Mouse (Mus musculus): ENCODE data around the gene Gm21083. TPM values are rescaled to one million over a fixed set of nuclear protein-coding genes. Genes with fewer than 3 reads are reported as not detected.
"Not testable (repeated sequence)": the region's sequence is repeated elsewhere in the genome, so short reads cannot be mapped to it uniquely, and the experiment has no call there.

Gm21083 gene
- total RNA-seq (2021) = not detected
- long read RNA-seq, experiment 1 = 0 reads
- long read RNA-seq, experiment 2 = 0 reads

DNA sequence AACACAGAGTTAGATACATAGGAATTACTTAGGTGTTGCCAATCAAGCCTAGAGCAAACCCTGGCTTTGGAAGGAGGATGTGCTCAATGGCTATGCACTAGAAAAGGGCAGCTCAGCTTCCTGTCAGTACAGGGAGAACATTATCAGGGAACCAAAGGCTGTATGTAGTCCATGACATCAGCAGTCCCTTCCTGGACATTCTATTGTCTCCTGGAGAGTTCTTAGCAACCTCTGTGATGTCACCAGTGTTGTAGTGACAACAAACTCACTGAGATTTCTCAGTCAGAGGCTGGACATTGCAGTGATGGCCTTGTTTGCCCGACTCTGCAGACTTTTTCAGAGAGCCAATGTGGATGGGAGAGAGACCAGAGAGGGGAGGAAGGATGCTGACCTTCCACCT is at the start of gene Gm21083:
Gene Gm21083, plus strand, starts transcription at position 301 of the 400 bp plus-strand sequence.
- intact Hi-C loops (cut with DNase I; ENCODE audit: low total_unique reads); DNase-seq: not testable (repeated sequence)

DNA sequence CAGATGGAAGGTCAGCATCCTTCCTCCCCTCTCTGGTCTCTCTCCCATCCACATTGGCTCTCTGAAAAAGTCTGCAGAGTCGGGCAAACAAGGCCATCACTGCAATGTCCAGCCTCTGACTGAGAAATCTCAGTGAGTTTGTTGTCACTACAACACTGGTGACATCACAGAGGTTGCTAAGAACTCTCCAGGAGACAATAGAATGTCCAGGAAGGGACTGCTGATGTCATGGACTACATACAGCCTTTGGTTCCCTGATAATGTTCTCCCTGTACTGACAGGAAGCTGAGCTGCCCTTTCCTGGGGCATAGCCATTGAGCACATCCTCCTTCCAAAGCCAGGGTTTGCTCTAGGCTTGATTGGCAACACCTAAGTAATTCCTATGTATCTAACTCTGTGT is 48.0 kb upstream of the Gm21083 start, which contains the start of gene Gm21190:
Gene Gm21190, minus strand, starts transcription at position 101 of the 400 bp plus-strand sequence.
- intact Hi-C loops (cut with DNase I; ENCODE audit: low total_unique reads) = not testable (repeated sequence)

DNA sequence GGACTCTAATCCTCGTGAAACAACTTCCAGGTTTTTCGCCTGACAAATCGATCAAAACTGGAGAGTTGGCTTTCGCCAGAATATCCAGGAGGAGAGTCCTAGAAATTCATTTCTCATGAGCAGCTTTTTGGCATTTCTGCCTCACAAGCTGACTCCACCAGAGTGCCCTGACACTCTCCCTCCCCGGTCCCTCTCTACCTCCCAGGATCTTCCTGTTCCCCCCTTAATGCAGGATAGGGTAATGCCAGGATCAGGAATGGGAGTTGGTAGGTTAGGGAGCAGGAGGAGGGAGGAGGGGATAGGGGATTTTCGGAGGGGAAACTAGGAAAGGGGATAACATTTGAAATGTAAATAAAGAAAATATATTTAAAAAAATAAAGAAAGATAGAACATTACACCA is 28.5 kb upstream of the Gm21083 start:
- intact Hi-C loops (cut with DNase I; ENCODE audit: low total_unique reads); DNase-seq: not testable (repeated sequence)

More for the DNA sequence above, 48.0 kb upstream of the Gm21083 start, which contains the start of gene Gm21190:
- DNase-seq = not testable (repeated sequence)

GRCm38 (mm10) chr5:15549134-15549533 is 28.0 kb upstream of the Gm21083 start:
- DNase-seq; intact Hi-C loops (cut with DNase I; ENCODE audit: low total_unique reads): not testable (repeated sequence)

GRCm38 (mm10) chr5:15549606-15550005 is 27.5 kb upstream of the Gm21083 start:
- DNase-seq = peak; percentile 4
- intact Hi-C loops (cut with DNase I; ENCODE audit: low total_unique reads) = not testable (repeated sequence)

DNA sequence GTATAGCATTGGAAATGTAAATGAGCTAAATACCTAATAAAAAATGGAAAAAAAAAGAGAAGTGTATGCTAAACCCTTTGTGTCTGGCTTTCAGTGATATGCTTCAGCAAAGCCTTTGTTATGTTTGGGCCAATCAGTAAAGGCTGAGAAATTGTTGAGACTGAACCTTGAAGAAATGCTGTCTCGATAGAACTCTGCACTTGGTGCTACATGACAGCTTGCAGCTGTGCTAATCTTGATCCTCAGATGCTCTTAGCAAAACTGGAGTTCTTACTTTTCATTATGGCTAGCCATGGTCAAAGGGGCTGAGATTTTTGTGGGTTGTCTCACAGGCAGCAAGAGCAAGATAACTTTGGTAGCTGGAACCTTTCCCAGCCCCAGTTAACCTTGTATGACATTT is 18.5 kb upstream of the Gm21083 start:
- intact Hi-C loops (cut with DNase I; ENCODE audit: low total_unique reads); DNase-seq: not testable (repeated sequence)

DNA sequence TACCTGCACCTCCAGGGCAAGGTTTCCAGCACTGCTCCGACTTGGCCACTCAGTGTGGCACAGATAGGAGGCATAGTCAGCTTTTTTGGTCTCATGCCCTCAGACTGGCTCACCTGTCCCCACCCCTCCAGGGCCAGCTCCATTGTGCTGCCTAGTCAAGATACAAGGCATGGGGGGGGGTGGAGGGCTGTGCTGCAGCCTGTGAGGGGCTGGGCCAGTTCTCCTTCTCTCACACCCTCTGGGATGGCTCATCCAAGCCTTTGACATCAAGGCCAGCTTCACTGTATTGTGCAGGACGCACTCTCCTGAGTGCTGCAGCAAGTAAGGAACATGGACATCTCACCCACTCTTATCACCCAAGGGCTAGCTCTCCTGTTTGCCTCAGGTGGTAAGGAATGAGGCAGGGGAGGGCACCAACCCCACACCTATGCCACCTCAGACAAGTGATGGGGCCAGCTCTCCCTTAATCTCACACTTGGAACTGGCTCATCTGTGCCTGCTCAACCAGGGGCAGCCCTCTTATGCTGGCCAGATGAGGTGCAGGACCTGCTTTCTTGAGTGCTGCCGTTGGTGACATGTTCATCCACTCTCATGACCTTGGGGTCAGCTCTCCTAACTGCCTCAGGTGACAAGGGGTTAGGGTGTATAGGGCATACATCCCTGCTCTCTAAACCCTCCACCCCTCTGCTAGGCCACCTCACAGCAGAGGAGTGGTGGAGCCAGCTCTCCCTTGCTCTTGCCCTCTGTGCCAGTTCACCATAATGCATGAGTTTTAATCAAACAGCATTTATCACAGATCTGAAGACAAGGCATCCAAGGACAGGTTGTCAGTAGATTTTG is 15.5 kb upstream of the Gm21083 start:
- intact Hi-C loops (cut with DNase I; ENCODE audit: low total_unique reads); DNase-seq: not testable (repeated sequence)

DNA sequence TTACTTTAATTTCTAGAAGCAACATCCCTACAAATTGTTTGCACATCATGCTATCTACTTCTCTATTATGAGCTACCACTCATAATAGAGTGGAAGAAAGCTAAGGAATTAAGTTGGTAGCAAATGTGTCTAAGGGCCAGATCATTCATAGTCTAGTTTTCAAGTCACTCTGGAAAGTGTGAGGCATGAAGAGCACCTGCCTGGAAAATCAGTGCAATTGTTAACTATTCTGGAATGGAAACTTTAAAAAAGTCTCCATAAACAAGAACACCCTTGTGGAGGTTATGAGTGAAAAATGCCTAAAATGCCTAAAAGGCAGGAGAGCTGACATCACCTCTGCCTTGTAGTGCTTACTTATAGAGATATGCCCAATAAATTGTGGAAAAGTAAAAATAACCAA is 3.4 kb upstream of the Gm21083 start:
- intact Hi-C loops (cut with DNase I; ENCODE audit: low total_unique reads); DNase-seq: not testable (repeated sequence)

DNA sequence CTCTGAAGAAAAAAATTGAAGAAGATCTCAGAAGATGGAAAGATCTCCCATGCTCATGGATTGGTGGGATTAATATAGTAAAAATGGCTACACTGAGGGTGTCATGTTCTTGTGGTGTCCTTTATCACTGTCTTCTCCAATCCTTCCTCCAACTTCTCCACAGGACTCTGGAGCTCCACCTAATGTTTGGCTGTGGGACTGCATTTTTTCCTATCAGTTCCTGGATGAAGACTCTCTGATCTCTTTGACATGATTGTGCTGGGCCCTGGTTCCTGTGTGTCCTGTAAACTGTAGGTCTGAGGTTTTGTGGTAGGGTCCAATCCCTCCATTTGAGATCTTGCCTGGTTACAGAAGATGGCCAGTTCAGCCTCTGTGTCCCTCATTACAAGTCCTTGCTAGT is 9.2 kb downstream of the Gm21083 start:
- peak; percentile 15 for DNase-seq
- intact Hi-C loops (cut with DNase I; ENCODE audit: low total_unique reads) = not testable (repeated sequence)

DNA sequence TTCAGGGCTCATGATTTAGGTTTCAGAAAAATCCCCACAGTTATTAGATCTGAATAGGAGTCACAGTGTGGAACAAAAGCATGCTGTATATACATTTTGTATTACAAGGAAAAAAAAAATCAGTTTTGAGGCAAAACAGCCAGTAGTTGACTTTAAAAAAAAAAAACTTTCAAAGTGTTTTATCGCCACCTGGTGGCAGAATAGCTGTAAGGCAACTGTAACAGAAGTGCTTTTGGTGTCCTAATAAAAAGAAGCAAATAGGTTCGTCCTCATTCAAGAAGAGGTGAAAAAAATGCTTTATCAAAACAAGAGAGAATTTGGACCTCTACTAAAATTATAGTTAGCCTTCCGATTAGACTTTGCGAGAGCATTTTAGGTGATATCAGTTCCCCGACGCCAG is 11.2 kb downstream of the Gm21083 start:
- DNase-seq; intact Hi-C loops (cut with DNase I; ENCODE audit: low total_unique reads): not testable (repeated sequence)

DNA sequence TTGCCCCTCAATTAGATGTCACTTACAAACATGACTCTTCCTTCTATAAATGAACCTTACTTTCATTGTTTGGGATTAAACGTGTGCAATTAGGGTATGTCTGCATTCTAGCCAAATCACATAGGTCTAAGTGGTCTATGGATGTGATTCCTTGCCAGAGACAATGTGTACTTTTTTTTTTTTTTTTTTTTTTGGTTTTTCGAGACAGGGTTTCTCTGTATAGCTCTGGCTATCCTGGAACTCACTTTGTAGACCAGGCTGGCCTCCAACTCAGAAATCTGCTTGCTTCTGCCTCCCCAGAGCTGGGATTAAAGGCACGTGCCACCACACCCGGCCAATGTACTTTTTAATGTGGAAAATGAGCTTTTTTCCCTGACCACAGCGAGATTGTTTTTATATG is 13.5 kb downstream of the Gm21083 start:
- DNase-seq = not testable (repeated sequence)

DNA sequence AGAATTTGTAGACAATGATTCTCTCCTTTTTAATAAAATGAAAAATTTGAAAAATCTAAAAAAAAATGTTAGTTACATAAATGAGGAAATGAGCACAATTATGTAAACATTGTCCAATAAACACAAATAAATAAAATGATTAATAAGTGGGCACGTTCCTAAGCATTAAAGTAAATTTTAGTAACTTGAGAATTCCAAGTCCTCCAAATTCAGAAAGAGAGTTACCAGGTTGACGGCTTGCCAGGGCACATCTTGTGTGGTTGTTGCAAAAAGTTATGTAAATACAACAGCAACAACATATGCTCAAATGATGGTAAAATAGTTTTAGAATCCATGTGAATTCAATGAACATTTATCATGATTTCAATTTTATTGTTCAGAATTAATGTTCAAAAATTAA is 14.4 kb downstream of the Gm21083 start:
- intact Hi-C loops (cut with DNase I; ENCODE audit: low total_unique reads); DNase-seq: not testable (repeated sequence)

More for the DNA sequence above, 13.5 kb downstream of the Gm21083 start:
- intact Hi-C loops (cut with DNase I; ENCODE audit: low total_unique reads) = not testable (repeated sequence)

GRCm38 (mm10) chr5:15598831-15599230 is 21.7 kb downstream of the Gm21083 start:
- DNase-seq; intact Hi-C loops (cut with DNase I; ENCODE audit: low total_unique reads): not testable (repeated sequence)

DNA sequence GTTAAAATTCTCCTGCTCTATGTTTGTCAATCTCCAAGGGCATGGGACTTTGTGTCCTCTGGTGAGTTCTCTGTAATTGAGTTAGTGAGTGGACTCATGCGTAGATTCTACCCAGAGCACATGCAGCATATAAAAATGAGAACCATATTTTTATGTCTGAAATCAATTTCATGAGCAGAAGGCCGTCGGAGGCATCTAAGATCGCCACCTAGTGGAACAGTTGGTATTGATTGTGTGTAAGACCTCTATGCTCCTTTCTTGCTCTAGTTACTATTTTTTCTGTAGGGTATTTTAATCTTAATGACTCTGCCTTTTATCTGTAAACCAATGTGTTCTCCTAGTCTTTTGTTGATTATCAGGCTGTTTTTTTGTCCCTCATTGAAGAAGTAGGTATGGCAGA is 23.2 kb downstream of the Gm21083 start:
- intact Hi-C loops (cut with DNase I; ENCODE audit: low total_unique reads); DNase-seq: not testable (repeated sequence)

GRCm38 (mm10) chr5:15601481-15601880 is 24.3 kb downstream of the Gm21083 start:
- DNase-seq = not testable (repeated sequence)

DNA sequence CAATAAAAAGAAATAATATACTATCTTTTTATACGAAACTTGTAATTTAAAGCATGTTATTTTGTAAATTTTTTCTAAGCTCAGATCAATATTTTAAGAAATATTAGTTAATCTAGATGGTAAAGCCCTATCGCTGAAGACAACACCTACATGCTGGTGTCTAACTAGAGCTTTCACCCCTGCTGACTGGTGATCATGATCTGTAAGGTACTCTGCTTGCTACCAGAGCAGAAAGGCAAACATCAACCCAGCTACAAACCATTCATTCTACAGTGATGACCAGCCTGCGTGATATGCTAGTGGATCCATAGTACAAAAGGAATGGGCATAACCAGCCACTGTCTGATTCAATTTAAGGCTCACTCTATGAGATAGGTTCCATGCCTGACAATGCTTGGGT is 24.8 kb downstream of the Gm21083 start:
- DNase-seq; intact Hi-C loops (cut with DNase I; ENCODE audit: low total_unique reads): not testable (repeated sequence)

More at GRCm38 (mm10) chr5:15601481-15601880, 24.3 kb downstream of the Gm21083 start:
- intact Hi-C loops (cut with DNase I; ENCODE audit: low total_unique reads) = not testable (repeated sequence)

- DNase-seq; intact Hi-C loops (cut with DNase I; ENCODE audit: low total_unique reads): not testable (repeated sequence)
These were observed 25.4 kb downstream of the Gm21083 start for GRCm38 (mm10) chr5:15602424-15602947.

DNA sequence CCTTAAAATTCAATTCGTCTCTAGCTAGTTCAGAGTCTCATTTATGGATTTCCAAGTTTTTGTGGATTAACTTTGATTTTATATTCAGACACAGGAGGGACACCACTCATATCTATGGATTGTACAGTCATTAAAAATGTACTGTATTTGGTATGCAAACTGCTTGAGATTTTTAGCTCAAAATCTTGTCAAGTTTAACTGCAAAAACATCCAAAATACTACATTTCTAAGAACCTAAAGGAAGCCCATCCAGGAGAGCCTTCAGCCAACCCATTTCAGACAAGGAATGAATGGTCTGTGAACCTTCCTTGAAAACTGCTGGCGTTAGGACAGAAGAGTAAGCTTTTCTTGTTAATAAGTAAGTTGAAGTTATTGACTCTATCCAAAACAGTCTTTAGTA is 25.9 kb downstream of the Gm21083 start:
- DNase-seq; intact Hi-C loops (cut with DNase I; ENCODE audit: low total_unique reads): not testable (repeated sequence)

GRCm38 (mm10) chr5:15603585-15603984 is 26.5 kb downstream of the Gm21083 start:
- DNase-seq; intact Hi-C loops (cut with DNase I; ENCODE audit: low total_unique reads): not testable (repeated sequence)

GRCm38 (mm10) chr5:15606677-15607076 is 29.5 kb downstream of the Gm21083 start:
- intact Hi-C loops (cut with DNase I; ENCODE audit: low total_unique reads); DNase-seq: not testable (repeated sequence)

All from gastrocnemius, postnatal 14 days (tissue).